Mouse (Mus musculus) C2C12 (cell line): ENCODE measurements at regions not wholly inside any gene's neighbourhood (a gene's known extent, or its start where the extent isn't known, plus 50 kb on each side); places are given as distances from the start of the nearest gene placed in this dataset.

ENCODE experiments used
- H3K27me3 ChIP-seq: one replicate; pipeline ENCODE4 v1.6.1; 2011; ENCODE audit not compliant: control insufficient read depth, insufficient read depth, insufficient read length
- H3K36me3 ChIP-seq: one replicate; pipeline ENCODE4 v1.6.1; 2011; ENCODE audit not compliant: control insufficient read depth, insufficient read depth
- H3K4me3 ChIP-seq: one replicate; pipeline ENCODE4 v1.5.1; 2011; ENCODE audit warnings: mild to moderate bottlenecking, control low read depth; ENCODE audit not compliant: poor library complexity, insufficient read depth, severe bottlenecking
- H3K79me2 ChIP-seq: one replicate; pipeline ENCODE4 v1.6.1; 2011; ENCODE audit not compliant: control insufficient read depth, insufficient read depth
- H3K79me3 ChIP-seq: one replicate; pipeline ENCODE4 v1.6.1; 2011; ENCODE audit warnings: low read depth, control low read depth
- H3ac ChIP-seq: one replicate; pipeline ENCODE3; 2011; ENCODE audit warnings: low read depth; ENCODE audit not compliant: control insufficient read depth, insufficient read length
- CEBPB ChIP-seq: IDR thresholded peaks from one replicate; pipeline ENCODE4 v1.6.1; 2011; ENCODE audit warnings: low read depth, mild to moderate bottlenecking, control low read depth, moderate library complexity
- CTCF ChIP-seq: IDR thresholded peaks from one replicate; pipeline ENCODE4 v1.5.1; 2011; ENCODE audit not compliant: control insufficient read depth, insufficient read depth, insufficient read length
- FOSL1 ChIP-seq: IDR thresholded peaks from one replicate; pipeline ENCODE4 v1.8.0; 2011; ENCODE audit warnings: mild to moderate bottlenecking, low read length; ENCODE audit not compliant: poor library complexity, insufficient read depth, severe bottlenecking
- MAX ChIP-seq: IDR thresholded peaks from one replicate; pipeline ENCODE4 v1.6.1; 2011; ENCODE audit warnings: mild to moderate bottlenecking, control low read depth
- MYOD1 ChIP-seq: IDR thresholded peaks from one replicate; pipeline ENCODE4 v1.6.1; 2011; ENCODE audit warnings: low read depth; ENCODE audit not compliant: control insufficient read depth, insufficient read length
- MYOG ChIP-seq: IDR thresholded peaks from one replicate; pipeline ENCODE4 v1.6.1; 2011; ENCODE audit not compliant: control insufficient read depth, insufficient read length; ENCODE audit errors: extremely low read depth
- USF1 ChIP-seq: IDR thresholded peaks from one replicate; pipeline ENCODE4 v1.6.1; 2011; ENCODE audit warnings: low read depth, mild to moderate bottlenecking, control low read depth, moderate library complexity

- H3K4me3 ChIP-seq: no peak overlapping the region
- no peak overlapping the region for H3ac ChIP-seq
- no peak for TF ChIP-seq MYOD1
- TF ChIP-seq CEBPB: no peak
- TF ChIP-seq USF1: no peak
- TF ChIP-seq FOSL1: no peak
- TF ChIP-seq CTCF: no peak
- no peak for TF ChIP-seq MAX
- no peak for TF ChIP-seq MYOG
- H3K27me3 ChIP-seq: no peaks in the 10 kb centered on the region
- no peaks in the 10 kb centered on the region for H3K79me2 ChIP-seq
- no peaks in the 10 kb centered on the region for H3K79me3 ChIP-seq
- H3K36me3 ChIP-seq: no peaks in the 10 kb centered on the region
Measured at GRCm38 (mm10) chr11:19353706-19354105, 334.9 kb upstream of the Meis1 start.

- H3K79me3 ChIP-seq: no peaks in the 10 kb centered on the region
- no peak overlapping the region for H3ac ChIP-seq
Measured at GRCm38 (mm10) chr11:19355179-19355578, 336.4 kb upstream of the Meis1 start.

GRCm38 (mm10) chr11:19356151-19356550 lies 337.4 kb upstream of the Meis1 start:
- no peak for TF ChIP-seq USF1
- no peak for TF ChIP-seq MYOG
- TF ChIP-seq FOSL1: no peak
- no peak for TF ChIP-seq MYOD1
- no peak for TF ChIP-seq CEBPB
- no peak for TF ChIP-seq MAX
- Histone ChIP-seq H3K36me3 (no peaks in the 10 kb centered on the region), H3K4me3 (no peak overlapping the region), H3K79me3 (no peaks in the 10 kb centered on the region), H3K79me2 (no peaks in the 10 kb centered on the region), H3ac (no peak overlapping the region), H3K27me3 (no peaks in the 10 kb centered on the region)

More at GRCm38 (mm10) chr11:19355179-19355578, 336.4 kb upstream of the Meis1 start:
- TF ChIP-seq MYOG: no peak
- no peak for TF ChIP-seq FOSL1
- TF ChIP-seq CEBPB: no peak
- no peak for TF ChIP-seq MYOD1
- no peak for TF ChIP-seq MAX
- no peak for TF ChIP-seq USF1
- TF ChIP-seq CTCF: no peak
- H3K36me3 ChIP-seq: no peaks in the 10 kb centered on the region
- H3K27me3 ChIP-seq: no peaks in the 10 kb centered on the region
- no peak overlapping the region for H3K4me3 ChIP-seq
- H3K79me2 ChIP-seq: no peaks in the 10 kb centered on the region

GRCm38 (mm10) chr11:19369152-19369551 lies 350.4 kb upstream of the Meis1 start:
- Histone ChIP-seq H3K79me2 (no peaks in the 10 kb centered on the region), H3K27me3 (no peaks in the 10 kb centered on the region), H3K36me3 (no peaks in the 10 kb centered on the region), H3K4me3 (no peak overlapping the region), H3ac (no peak overlapping the region), H3K79me3 (no peaks in the 10 kb centered on the region)
- TF ChIP-seq CEBPB (no peak), MYOG (no peak), MAX (no peak), USF1 (no peak), CTCF (no peak), FOSL1 (no peak), MYOD1 (no peak)

- TF ChIP-seq CTCF: no peak
- Histone ChIP-seq H3K79me2 (no peaks in the 10 kb centered on the region), H3K36me3 (no peaks in the 10 kb centered on the region), H3ac (no peak overlapping the region), H3K79me3 (no peaks in the 10 kb centered on the region), H3K27me3 (no peaks in the 10 kb centered on the region), H3K4me3 (no peak overlapping the region)
Measured at GRCm38 (mm10) chr11:19373476-19373875, 354.7 kb upstream of the Meis1 start.

GRCm38 (mm10) chr11:19380935-19381334 lies 362.1 kb upstream of the Meis1 start:
- Histone ChIP-seq H3K79me2 (no peaks in the 10 kb centered on the region), H3K79me3 (no peaks in the 10 kb centered on the region), H3K27me3 (no peaks in the 10 kb centered on the region), H3K36me3 (no peaks in the 10 kb centered on the region), H3ac (no peak overlapping the region), H3K4me3 (no peak overlapping the region)
- TF ChIP-seq MYOG: no peak
- TF ChIP-seq MYOD1: no peak
- TF ChIP-seq MAX: no peak
- TF ChIP-seq CEBPB: no peak
- TF ChIP-seq USF1: no peak
- no peak for TF ChIP-seq CTCF
- no peak for TF ChIP-seq FOSL1
